Mouse (Mus musculus): ENCODE measurements around the gene Fam204a.

Gene Fam204a

DNA sequence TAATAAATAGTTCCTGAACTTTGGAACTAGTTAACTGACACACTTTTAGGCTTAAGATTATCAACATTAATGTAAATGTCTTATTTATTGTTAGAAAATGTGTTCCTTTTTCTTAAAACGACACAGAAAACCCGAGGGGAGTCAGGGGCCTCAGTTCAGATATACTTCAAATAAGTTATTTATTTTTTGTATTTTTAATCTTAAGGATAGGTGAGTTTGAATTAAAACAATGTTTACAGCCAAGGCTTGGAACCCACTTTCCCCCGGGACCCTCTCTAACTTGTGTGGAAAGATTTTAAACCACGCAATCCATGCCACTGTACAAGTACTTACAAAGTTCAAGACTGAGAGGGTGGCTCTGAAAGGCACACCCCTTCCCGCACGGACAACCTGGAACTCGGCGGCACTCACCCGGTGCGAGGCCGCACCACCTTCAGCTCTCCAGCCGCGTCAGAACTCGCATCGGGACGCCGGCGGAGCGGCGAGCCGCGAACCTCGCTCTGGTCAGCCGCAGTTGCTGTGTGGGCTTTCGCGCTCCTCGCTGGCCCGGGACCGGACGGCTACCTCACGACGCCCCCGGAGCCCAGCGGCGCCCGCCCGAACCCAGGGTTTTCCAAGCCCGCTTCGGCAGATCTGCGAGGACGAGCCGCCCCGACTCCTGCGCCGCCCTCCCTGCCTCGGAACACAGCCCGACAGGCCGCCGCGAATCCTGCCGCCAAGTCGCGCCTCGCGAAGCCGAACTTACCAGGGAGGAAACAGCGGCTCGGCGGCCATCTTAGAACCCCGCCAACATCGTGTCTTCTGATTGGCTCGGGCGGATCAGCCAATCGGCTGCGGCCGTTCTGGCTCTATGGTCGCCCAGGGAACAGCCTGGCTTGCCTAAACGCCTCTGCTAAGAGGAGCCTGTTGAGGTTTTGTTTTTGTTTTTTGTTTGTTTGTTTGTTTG is at the start of gene Fam204a:
Fam204a (minus strand) TSS at position 803 of the 946 bp plus-strand sequence.
- DNase-seq (ENCODE audit: low spot score), result peak; percentile 97

GRCm38 (mm10) chr19:60265789-60266188 is 39.3 kb upstream of the Fam204a start:
- DNase-seq (ENCODE audit: low spot score), result no peak

DNA sequence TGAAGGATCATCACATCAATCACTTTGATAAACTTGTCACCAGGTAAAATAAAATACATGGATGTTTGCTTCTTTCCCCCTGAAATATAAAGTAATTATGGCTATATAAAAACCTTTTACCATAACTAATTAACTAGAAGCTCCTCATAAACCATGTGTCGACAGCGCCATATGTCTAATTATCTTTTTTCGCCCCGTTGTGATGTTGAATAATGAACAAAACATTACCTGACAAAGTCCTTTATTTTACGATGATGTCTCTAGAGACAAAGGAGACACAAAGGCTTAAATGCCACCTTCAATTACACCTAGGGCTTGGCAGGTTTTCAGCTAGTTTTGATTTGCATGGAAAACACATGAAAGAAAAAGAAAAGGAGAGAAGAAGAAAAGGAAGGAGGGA is 34.2 kb upstream of the Fam204a start:
- DNase-seq (ENCODE audit: low spot score), result no peak

- no peak for DNase-seq (ENCODE audit: low spot score)
Observed at GRCm38 (mm10) chr19:60252021-60252420, 25.5 kb upstream of the Fam204a start.

- no peak for DNase-seq (ENCODE audit: low spot score)
Observed at GRCm38 (mm10) chr19:60251197-60251596, 24.7 kb upstream of the Fam204a start.

DNA sequence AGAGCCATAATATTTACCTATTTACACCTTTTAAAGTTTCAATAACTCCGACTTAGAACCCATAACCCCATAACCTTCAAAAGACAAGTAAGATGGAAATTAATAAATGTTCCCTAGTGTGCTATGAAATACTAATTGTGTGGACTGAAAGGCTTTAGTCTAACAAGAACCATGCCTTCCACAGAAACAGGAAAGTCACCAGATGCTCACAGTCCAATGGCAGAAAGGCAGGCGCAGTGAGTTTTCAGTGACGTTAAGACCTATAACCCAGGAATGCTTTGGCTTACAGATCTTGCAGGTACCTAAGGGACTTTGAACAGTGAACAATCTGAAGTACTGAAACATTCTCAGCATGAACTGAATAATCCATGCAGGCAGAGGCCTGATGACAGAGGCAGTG is 18.7 kb upstream of the Fam204a start:
- DNase-seq (ENCODE audit: low spot score), result no peak

GRCm38 (mm10) chr19:60242620-60243019 is 16.1 kb upstream of the Fam204a start:
- no peak for DNase-seq (ENCODE audit: low spot score)

GRCm38 (mm10) chr19:60241916-60242602 is 15.6 kb upstream of the Fam204a start:
- DNase-seq (ENCODE audit: low spot score), result no peak

DNA sequence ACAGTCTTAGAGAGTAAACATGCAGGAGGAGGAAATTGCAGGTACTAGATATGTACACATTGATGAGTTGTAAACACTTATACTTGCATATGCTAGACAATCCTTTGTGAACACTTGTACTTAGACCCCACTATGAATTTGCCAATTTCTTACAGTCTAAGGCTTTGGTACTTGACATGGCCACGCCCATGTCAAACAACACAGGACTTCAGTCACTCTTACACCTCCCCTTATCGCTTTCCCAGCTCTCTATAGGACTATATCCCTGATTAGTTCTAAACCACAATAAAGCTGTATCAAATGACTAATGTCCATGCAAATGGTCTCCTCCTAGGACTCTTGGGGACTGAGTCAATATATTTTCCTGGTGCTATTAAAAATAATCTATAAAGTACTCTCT is 5.0 kb upstream of the Fam204a start:
- no peak for DNase-seq (ENCODE audit: low spot score)

GRCm38 (mm10) chr19:60226845-60227235 is 339 bp upstream of the Fam204a start:
- DNase-seq (ENCODE audit: low spot score), result peak; percentile 8

DNA sequence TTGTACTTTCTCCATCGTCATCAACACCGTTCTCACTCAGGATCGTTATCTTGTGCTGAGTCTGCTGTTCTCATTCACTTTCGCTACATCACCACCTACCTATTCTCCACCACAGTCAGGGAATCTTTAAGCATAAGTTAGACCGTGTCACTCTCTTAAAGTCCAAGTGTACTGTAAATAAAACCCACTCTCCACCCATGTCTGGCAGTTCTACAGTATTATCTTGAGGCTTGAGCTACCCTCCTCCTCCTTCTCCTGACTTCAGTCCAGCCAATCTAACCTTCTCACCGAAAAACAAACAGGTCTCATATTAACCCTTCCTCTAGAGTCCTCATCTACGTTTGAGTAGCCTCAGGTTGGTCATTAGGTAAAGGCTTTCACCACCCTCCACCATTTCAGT is 7.1 kb downstream of the Fam204a start:
- no peak for DNase-seq (ENCODE audit: low spot score)

- DNase-seq (ENCODE audit: low spot score), result no peak
Observed at GRCm38 (mm10) chr19:60217985-60218384, 8.5 kb downstream of the Fam204a start.

DNA sequence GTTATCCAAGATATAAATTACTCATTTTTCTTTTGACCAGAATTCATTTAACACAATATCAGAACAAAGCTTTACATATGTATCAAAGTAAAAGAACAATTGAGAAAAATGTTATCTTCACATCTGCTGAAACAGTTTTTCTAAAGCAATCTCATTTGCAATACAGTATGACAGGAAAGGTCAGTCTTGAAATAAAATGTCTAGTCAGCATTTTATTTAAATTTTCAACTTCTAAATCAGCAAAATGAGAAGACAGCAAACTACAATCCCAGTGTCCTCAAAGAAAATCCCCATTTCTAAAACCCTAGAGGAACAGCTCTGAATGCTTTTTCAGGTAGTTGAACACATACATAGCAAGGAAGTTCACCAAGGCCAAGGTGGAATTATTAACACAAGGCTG is 18.3 kb downstream of the Fam204a start:
- no peak for DNase-seq (ENCODE audit: low spot score)

GRCm38 (mm10) chr19:60204176-60204575 is 22.3 kb downstream of the Fam204a start:
- no peak for DNase-seq (ENCODE audit: low spot score)

DNA sequence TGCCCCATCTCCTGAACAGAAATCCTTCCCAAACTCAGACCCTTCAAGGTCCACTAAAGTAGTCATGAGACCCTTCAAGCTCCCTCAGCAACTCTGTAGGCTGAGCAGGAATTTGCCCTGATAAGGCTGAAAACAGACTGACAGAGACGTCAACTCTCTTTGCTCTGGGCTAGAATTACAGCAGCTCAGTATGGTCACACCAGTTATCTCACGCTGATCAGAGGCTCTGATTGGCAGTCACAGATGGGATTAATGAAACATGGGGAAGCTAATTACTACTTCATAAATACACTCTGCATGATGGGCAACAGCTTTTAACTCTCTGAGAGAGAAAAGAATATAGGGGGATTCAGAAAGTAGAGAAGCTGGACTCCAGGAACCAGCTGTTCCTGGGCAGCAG is 26.2 kb downstream of the Fam204a start:
- no peak for DNase-seq (ENCODE audit: low spot score)

DNA sequence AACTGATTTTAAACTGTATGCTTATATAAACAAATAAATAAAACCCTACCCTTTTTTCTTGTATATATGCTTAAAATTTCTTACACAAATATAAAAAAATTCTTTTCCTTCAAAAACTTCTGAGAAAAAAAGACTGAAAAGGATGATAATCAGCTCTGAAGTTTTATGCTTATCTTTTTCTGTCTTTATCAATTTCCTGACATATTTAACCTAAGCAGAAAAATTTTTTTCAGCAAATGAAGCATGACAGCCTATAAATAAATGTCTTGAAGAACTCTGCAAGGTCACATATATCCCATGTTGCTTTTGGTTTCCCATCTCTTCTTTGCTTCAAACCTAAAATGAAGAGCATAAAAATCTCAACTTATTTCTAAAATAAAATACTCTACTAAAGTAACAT is 27.3 kb downstream of the Fam204a start:
- DNase-seq (ENCODE audit: low spot score), result no peak

GRCm38 (mm10) chr19:60192790-60193189 is 33.7 kb downstream of the Fam204a start:
- DNase-seq (ENCODE audit: low spot score), result no peak

DNA sequence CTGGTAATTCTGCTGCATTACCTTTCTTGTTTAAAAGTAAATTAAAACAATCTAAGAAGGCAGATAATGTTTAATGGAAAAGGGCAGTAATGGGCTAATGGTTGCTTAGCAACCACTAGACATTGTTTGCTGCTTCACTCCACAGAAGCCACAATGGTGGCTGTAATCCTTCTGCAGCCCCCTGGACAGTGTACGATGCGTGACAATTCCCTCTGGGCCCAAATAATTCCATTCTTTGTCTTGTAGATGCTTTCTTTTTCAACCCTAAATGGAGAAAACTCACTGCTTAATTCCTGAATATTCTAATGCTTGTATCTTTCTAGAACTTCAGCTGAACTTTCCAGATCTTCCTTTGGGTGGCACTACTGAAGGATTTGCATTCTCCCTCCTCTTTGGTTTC is 37.3 kb downstream of the Fam204a start:
- no peak for DNase-seq (ENCODE audit: low spot score)

DNA sequence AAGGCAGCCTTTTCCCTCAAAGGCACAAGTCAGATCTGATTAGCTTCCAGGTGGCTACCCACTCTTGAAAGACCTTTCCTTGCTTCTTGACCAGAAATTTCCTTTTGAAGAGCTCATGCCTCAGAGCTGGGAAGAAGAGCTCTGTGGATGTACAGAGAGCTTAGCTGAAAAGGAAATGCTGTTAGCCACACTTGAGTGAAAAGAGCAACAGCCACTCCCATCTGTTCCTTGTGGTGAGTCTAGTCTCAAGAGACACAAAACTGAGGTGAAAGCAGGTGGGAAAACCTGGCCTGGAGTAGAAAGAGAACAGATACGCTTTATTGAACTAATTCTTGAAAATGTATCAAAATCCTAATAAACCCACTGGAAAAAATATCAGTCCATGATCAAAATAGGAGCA is 43.6 kb downstream of the Fam204a start:
- DNase-seq (ENCODE audit: low spot score), result no peak

GRCm38 (mm10) chr19:60182171-60182570 is 44.3 kb downstream of the Fam204a start:
- no peak for DNase-seq (ENCODE audit: low spot score)

GRCm38 (mm10) chr19:60178771-60179563 is 47.5 kb downstream of the Fam204a start:
- no peak for DNase-seq (ENCODE audit: low spot score)

GRCm38 (mm10) chr19:60165417-60165816 is 61.1 kb downstream of the Fam204a start:
- no peak for DNase-seq (ENCODE audit: low spot score)

Measured in layer of hippocampus, adult 11-12 months (tissue).